Mouse (Mus musculus) heart, embryonic 11.5 days (tissue): Measurements from ENCODE around the gene Cuedc1. TPM values are rescaled to one million over a fixed set of nuclear protein-coding genes. Genes with fewer than 3 reads are reported as not detected.

Experiments used
- ATAC-seq: fragments of 200-750 bp; cut with Nextera tagmentation; replicated peaks from 2 replicates; pipeline ENCODE4 v1.8.0; 2017; ENCODE audit warnings: moderate library complexity; ENCODE audit not compliant: insufficient number of reproducible peaks, low FRiP score, low TSS enrichment
- H3K27ac ChIP-seq: fragments of 300-500 bp; sonication (generic); 2 replicates; pipeline ENCODE4 v1.5.1; 2014; ENCODE audit warnings: mild to moderate bottlenecking, low read depth, low read length
- H3K27me3 ChIP-seq: fragments of 300-500 bp; sonication (generic); 2 replicates; pipeline ENCODE4 v1.6.1; 2014; ENCODE audit warnings: mild to moderate bottlenecking, low read length, mixed read lengths; ENCODE audit not compliant: control insufficient read depth, insufficient read depth
- H3K36me3 ChIP-seq: fragments of 300-500 bp; sonication (generic); 2 replicates; pipeline ENCODE4 v1.6.1; 2014; ENCODE audit warnings: mild to moderate bottlenecking, low read length, moderate library complexity, mixed read lengths; ENCODE audit not compliant: control insufficient read depth, insufficient read depth
- H3K4me1 ChIP-seq: fragments of 300-500 bp; sonication (generic); 2 replicates; pipeline ENCODE4 v1.6.1; 2014; ENCODE audit warnings: low read length; ENCODE audit not compliant: control insufficient read depth, insufficient read depth
- H3K4me2 ChIP-seq: fragments of 300-500 bp; sonication (generic); 2 replicates; pipeline ENCODE4 v1.6.1; 2014; ENCODE audit warnings: mild to moderate bottlenecking, moderate library complexity
- H3K4me3 ChIP-seq: fragments of 300-500 bp; sonication (generic); 2 replicates; pipeline ENCODE4 v1.5.1; 2014; ENCODE audit warnings: low read depth, low read length
- H3K9ac ChIP-seq: fragments of 300-500 bp; sonication (generic); 2 replicates; pipeline ENCODE4 v1.6.1; 2014; ENCODE audit warnings: mild to moderate bottlenecking, low read depth, low read length, moderate library complexity
- H3K9me3 ChIP-seq: fragments of 300-500 bp; sonication (generic); replicated peaks from 2 replicates; pipeline ENCODE4 v1.6.1; 2016; ENCODE audit warnings: low read length; ENCODE audit not compliant: control insufficient read depth
- WGBS: fragments of 180-500 bp; shearing (Covaris S2); extraction: QIAGEN DNeasy Blood & Tissue Kit; methylation state at CpG from one replicate; pipeline ENCODE4 v1.1.7; 2014; ENCODE audit not compliant: insufficient replicate concordance; 5-methylcytosine and 5-hydroxymethylcytosine counted together
- polyA plus RNA-seq: library from polyadenylated mRNA; unstranded; fragments of >200 nt; fragmentation: Nextera tagmentation; extraction: Ambion mirVana; gene quantifications from 2 replicates; pipeline ENCODE4 v1.2.1, GENCODE M21; 2014

The Cuedc1 gene
- polyA plus RNA-seq, 1 experiment from 2014 or later: 11.7 TPM

DNA sequence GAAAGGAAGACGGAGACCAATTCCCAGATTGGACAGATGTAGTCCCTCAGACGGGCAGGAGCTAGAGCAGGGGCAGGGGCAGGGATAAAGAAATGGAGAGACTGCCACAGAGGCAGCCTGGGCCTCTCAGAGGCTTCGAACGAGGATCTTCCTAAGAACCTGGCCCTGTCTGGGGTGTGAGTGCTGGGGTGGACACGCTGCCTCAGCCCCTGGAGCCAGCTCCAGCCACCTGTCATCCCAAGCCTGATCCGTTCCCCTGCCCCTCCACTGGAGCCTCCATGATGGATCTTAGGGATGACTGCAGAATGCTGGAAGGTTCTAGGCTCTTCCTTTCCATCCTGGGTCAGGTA is 20.2 kb downstream of the Cuedc1 start:
- WGBS: 54% methylated on average over 6 of the region's 6 CpGs
- no peak overlapping the region for H3K4me2 ChIP-seq
- no peaks in the 10 kb centered on the region for H3K27me3 ChIP-seq
- peak overlapping the region; percentile 88 for H3K27ac ChIP-seq
- no peaks in the 10 kb centered on the region for H3K9me3 ChIP-seq
- no peak overlapping the region for H3K4me3 ChIP-seq
- H3K36me3 ChIP-seq: no peaks in the 10 kb centered on the region
- H3K4me1 ChIP-seq: peaks cover 65% of the 10 kb centered on the region
- no peak for ATAC-seq
- H3K9ac ChIP-seq: 0 out of 2 replicates have a peak overlapping the region, but pooled peaks have one; percentile 17

DNA sequence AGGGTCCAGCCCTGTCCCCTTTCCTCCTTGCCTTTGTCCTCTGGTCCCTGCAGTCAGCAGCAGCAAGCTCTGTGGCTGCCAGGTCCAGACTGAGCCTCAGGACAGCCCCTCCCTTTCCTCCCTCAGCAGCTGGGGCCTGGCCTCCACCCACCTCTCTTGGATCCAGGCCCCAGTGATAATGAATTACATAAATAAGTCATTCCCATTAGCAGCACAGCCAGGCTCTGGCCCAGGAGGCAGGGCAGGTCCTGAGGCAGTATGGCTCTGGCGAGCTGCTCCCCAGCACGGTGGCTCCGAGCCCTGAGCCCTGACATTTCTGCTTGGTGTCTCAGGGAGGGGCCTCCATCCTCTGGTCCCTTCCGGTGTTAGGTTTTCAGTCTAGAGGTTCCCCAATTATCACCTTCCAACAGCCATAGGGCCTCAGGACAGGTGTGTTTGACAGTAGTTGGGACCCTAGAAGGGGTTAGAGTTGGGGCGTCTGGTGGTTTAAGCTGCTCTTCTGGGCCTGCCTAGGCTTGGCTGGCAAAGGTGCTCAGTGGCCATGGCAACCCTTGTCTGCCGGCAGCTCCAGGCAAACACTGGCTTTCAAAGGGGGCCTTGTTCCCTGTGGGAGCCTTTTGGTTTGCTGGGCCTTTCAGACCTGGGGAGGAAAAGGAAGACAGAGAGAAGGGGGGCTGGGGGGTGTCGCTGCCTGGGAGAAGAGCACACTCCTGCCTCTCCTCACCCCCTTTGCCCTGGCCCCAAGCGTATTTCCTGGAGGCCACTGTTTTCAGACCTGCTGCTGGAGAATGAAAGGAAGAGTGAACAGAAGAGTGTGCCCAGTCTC is 21.2 kb downstream of the Cuedc1 start:
- Histone ChIP-seq H3K9me3 (no peaks in the 10 kb centered on the region), H3K27me3 (no peaks in the 10 kb centered on the region), H3K27ac (peak overlapping the region; percentile 88), H3K4me1 (peaks cover 61% of the 10 kb centered on the region), H3K4me2 (peak overlapping the region; percentile 36), H3K36me3 (no peaks in the 10 kb centered on the region), H3K4me3 (no peak overlapping the region), H3K9ac (peak overlapping the region; percentile 17; the same call in 1 of the 2 replicates)
- peak; percentile 78 for ATAC-seq
- 17% methylated on average over 8 of the region's 8 CpGs for WGBS

DNA sequence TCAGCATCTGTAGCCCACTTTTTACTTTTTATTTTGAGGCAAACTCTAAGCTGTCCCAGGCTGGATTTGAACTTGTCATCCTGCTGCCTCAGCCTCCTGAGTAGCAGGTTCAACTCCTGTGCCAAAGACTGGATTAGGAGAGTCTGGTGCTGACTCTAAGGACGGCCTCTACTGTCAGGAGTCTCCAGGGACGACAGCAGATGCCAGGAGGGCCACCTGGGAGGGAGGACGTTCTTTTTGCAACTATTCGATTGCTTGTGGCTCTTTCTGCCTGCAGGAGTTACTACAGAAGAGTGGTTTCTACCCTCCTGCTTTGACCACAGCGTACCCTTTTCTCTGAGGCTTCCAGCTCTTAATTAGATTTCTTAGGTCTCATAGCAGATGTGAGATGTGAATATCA is 24.7 kb downstream of the Cuedc1 start:
- Histone ChIP-seq H3K9ac (no peak overlapping the region), H3K36me3 (no peaks in the 10 kb centered on the region), H3K9me3 (no peaks in the 10 kb centered on the region), H3K4me2 (no peak overlapping the region), H3K27ac (no peak overlapping the region), H3K4me3 (no peak overlapping the region), H3K27me3 (no peaks in the 10 kb centered on the region), H3K4me1 (peaks cover 39% of the 10 kb centered on the region)
- WGBS: 64% methylated on average over 5 of the region's 5 CpGs
- ATAC-seq: no peak

DNA sequence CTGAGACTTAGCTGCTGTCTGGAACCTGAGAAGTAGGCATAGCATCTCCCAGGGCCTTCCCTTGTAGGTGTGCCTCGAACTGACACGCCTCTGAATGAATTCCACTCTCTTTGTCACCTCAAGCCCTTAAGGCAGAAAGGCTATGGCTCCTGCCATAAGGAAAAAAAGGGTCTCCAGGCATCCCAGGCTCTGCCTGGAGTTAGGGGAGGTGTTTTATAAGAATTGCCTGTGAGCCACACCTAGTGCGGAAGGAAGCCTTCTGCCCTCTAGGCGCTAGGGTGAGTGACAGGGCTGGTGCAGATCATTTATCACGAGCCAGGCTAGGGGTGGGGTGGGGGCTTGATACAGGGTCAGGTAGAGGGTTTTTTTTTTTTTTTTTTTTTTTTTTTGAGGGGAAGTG is 25.2 kb downstream of the Cuedc1 start:
- Histone ChIP-seq H3K4me3 (no peak overlapping the region), H3K27ac (no peak overlapping the region), H3K9me3 (no peaks in the 10 kb centered on the region), H3K27me3 (no peaks in the 10 kb centered on the region), H3K4me2 (no peak overlapping the region), H3K9ac (no peak overlapping the region), H3K4me1 (peaks cover 34% of the 10 kb centered on the region), H3K36me3 (no peaks in the 10 kb centered on the region)
- ATAC-seq: no peak
- 66% methylated on average over 5 of the region's 5 CpGs for WGBS

DNA sequence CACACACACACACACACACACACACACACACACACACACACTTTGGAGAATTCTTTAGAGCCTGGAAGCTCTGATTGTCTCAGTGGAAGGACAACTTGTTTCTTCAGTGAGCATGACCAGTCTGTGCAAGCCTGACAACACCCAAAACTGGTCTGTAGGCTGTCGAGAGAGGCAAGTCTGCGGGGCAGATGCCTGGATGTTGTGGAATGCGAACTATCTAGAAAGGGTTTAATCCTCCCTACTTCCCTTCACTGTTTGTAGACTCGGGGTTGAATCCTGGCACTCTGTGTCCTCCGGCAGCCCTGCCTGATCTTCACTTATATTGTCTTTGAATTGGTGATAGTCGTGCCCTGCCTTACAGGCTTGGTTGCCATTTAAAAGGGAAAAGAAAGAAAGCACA is 25.9 kb downstream of the Cuedc1 start:
- Histone ChIP-seq H3K9me3 (no peaks in the 10 kb centered on the region), H3K27me3 (no peaks in the 10 kb centered on the region), H3K9ac (no peak overlapping the region), H3K4me1 (peaks cover 27% of the 10 kb centered on the region), H3K36me3 (no peaks in the 10 kb centered on the region), H3K4me3 (no peak overlapping the region), H3K27ac (peak overlapping the region; percentile 42; the same call in 1 of the 2 replicates), H3K4me2 (no peak overlapping the region)
- WGBS: 18% methylated on average over 6 of the region's 6 CpGs
- no peak for ATAC-seq

DNA sequence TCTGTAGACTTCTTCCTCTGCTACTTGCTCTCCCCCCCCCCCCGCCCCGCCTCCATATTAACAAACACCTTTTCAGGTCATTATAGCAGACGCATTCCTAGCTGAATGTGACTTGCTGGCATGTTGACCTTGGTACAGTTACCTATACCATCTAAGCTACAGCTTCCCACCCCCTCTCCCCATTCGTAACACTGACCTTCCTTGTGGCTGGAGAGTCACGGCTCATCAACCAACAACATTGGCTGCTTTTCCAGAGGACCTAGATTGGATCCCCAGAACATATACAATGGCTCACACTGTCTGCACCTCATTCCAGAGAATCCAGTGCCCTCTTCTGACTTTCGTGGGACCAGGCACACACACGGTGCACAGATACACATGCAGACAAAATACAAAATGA is 27.6 kb downstream of the Cuedc1 start:
- Histone ChIP-seq H3K27me3 (no peaks in the 10 kb centered on the region), H3K4me1 (peaks cover 15% of the 10 kb centered on the region), H3K9ac (no peak overlapping the region), H3K4me2 (no peak overlapping the region), H3K4me3 (no peak overlapping the region), H3K36me3 (no peaks in the 10 kb centered on the region), H3K9me3 (no peaks in the 10 kb centered on the region), H3K27ac (no peak overlapping the region)
- WGBS: 79% methylated on average over 6 of the region's 7 CpGs
- ATAC-seq: no peak

DNA sequence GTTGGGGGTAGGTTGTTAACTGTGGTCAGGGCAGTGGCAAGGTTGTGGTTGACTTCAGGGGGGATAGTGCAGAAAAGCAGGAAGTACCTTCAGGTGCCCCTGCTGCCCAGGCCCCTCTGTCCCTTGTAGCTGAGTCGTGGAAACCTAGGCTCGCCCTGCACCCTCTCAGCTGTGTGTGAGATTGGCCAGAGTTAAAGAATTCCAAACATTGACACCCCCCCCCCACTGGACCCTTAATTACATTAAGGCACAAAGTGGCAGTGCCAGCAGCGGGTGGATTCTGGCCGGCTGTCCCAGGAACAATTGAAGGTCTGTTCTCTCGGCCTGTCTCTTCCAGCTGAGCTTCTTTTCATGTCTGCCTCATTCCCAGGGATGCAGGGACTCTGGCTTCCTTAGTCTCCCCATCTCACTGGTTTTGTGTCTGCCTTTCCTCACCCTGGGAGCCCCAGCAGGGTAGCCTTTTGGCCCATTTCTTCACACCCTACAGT is 28.5 kb downstream of the Cuedc1 start:
- H3K9me3 ChIP-seq: no peaks in the 10 kb centered on the region
- 25% methylated on average over 5 of the region's 5 CpGs for whole genome bisulfite sequencing

DNA sequence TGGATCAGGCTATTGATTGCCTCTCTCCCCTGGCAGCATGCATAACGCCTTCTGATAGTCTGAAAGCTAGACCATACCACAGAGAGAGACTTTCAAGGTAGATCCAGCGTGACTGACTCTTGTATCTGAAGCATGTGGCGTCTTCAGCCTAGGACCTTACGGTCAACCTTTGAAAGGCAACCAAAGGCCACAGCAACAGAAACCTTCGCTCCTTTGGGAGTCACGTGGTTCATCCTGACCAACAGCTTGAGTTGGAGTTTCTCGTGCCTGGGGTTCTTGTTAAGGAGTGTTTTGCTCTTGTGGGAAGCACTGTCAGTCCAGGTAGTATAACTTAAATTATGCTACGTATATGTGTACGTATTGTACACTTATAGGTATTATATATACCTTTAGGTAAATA is 30.6 kb downstream of the Cuedc1 start:
- no peaks in the 10 kb centered on the region for H3K9me3 ChIP-seq
- no peak overlapping the region for H3K9ac ChIP-seq
- H3K27me3 ChIP-seq: no peaks in the 10 kb centered on the region
- H3K27ac ChIP-seq: no peak overlapping the region
- no peak overlapping the region for H3K4me3 ChIP-seq
- no peak for ATAC-seq
- H3K36me3 ChIP-seq: no peaks in the 10 kb centered on the region
- no peak overlapping the region for H3K4me2 ChIP-seq
- peaks cover 24% of the 10 kb centered on the region for H3K4me1 ChIP-seq
- WGBS: 87% methylated on average over 9 of the region's 9 CpGs

More for the DNA sequence above, 28.5 kb downstream of the Cuedc1 start:
- ATAC-seq: no peak
- Histone ChIP-seq H3K27ac (no peak overlapping the region), H3K4me2 (no peak overlapping the region), H3K4me3 (no peak overlapping the region), H3K9ac (no peak overlapping the region), H3K36me3 (no peaks in the 10 kb centered on the region), H3K27me3 (no peaks in the 10 kb centered on the region), H3K4me1 (peaks cover 15% of the 10 kb centered on the region)

DNA sequence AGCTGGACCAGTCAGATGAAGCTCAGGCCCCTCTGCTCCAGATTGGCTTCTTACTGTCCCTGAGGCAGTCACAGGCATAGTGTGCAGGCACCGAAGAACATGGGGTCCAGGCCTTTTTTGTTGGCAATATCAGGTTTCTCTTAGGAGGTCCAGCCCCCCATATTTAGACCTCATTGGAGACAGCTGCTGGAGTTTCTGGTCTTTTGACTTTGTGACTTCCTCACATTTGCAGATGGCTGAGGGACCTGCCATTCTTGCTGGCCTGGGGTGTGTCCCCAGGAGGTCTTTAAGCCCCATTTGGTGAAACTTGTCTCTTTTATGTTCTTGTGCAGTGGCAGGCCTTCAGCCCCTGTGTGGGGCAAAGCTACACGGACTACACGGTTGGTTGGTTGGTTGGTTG is 31.4 kb downstream of the Cuedc1 start:
- no peaks in the 10 kb centered on the region for H3K9me3 ChIP-seq
- H3K9ac ChIP-seq: no peak overlapping the region
- no peaks in the 10 kb centered on the region for H3K27me3 ChIP-seq
- WGBS: 60% methylated on average over 3 of the region's 3 CpGs
- no peak overlapping the region for H3K4me2 ChIP-seq
- no peak overlapping the region for H3K27ac ChIP-seq
- H3K4me1 ChIP-seq: peaks cover 18% of the 10 kb centered on the region
- H3K4me3 ChIP-seq: no peak overlapping the region
- H3K36me3 ChIP-seq: no peaks in the 10 kb centered on the region
- no peak for ATAC-seq
